Mouse (Mus musculus) cortical plate, adult 2 months (tissue): ENCODE data around the gene Atrx.

Source experiments
- CTCF ChIP-seq: fragments of 200-500 bp; IDR thresholded peaks from 2 replicates; pipeline ENCODE4 v1.5.1; 2011; ENCODE audit warnings: mild to moderate bottlenecking, control low read depth, low read length; ENCODE audit not compliant: insufficient read depth; ENCODE audit errors: extremely low read depth
- POLR2A ChIP-seq: fragments of 200-500 bp; IDR thresholded peaks from 2 replicates; pipeline ENCODE4 v1.6.1; 2011; ENCODE audit warnings: mild to moderate bottlenecking, low read length, control low read depth; ENCODE audit not compliant: insufficient read depth; ENCODE audit errors: extremely low read depth

DNA sequence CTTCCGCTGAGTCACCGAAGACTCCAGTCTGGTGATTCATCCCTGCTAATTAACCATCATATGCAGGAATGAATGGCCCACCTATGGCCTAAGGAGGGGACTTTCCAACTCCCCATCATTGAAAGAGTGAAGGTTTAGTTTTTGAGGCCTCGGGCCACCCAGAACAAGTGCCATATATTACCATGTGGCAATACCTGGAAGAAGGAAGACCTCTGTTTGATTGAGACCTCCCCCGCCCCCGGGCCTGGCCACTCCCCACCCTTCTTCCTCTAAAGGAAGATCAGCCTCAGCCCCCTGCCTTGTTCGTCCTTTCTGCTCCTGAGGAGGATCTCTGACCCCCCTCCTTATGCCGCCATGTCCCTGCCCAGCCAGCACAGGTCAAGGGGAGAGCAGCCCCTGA lies 10.0 kb upstream of the Atrx start:
- no peak for TF ChIP-seq POLR2A
- no peak for TF ChIP-seq CTCF
